Mouse (Mus musculus) heart, adult 18-20 months (tissue): ENCODE measurements around the gene A730071L15Rik. TPM values are rescaled to one million over a fixed set of nuclear protein-coding genes. Genes with fewer than 3 reads are reported as not detected.

ENCODE experiments used
- DNase-seq, 2 experiments: peaks; one replicate each; pipeline ENCODE4 v3.0.0; 2021 to 2022; ENCODE audit warnings: mixed read lengths in 1 of 2
- total RNA-seq, 2 experiments: library from RNA; stranded (reverse); gene quantifications; 2 replicates each; pipeline ENCODE4 v1.2.3; 2021

A730071L15Rik gene
- total RNA-seq, 2 experiments from 2014 or later: not detected

DNA sequence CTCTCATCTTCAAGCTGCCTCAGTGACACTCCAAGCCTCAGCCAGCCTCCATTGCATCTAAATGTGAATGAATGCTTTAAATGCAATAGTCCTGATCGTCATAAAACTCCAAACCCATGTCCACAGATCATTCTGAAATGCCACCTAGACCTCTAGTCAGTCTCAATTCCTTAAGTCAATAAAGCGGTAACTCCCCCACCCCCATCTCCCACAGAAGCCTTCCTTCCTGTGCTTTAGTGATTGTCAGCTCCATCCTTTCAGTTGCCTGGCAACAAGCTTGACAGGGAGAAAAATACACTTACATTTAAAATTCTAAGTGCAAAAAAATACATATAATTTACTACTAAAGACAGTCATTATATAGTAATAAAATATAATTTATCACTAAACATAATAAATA is 16.6 kb upstream of the A730071L15Rik start:
- no peak for DNase-seq

DNA sequence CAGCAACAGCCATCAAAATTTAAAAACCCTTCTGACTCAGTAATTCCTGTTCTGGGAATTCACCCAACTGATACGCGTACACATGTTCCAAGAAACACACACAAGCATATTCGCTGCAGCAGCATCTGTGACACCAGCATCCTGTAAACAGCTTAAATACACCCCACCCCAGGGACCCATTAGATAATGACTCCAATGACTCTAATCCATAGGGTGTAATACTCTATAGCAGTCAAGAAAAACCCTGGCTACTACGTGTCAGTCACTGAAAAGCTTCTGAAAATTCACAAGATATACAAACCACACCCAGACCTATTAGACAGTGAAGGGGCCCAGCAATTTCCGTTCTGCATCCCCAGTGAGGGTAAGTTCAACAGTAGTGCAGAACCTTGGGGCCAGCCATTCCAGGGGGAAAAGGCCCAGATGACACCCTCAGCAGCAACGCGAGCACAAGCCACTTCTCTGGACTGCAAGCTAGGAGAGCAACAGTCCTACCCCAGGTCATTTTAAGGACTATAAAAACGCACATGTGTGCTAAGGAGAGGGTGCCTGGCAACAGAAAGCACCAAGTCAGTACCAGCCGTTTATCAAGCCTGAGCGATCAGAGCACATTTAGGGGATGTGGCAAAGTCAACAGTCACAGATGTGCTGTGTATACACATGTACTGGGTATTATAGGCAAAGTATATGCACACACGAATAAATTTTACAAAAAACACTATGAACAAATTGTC is 15.5 kb upstream of the A730071L15Rik start:
- DNase-seq: peak in 1 of 2 experiments; percentile 39

DNA sequence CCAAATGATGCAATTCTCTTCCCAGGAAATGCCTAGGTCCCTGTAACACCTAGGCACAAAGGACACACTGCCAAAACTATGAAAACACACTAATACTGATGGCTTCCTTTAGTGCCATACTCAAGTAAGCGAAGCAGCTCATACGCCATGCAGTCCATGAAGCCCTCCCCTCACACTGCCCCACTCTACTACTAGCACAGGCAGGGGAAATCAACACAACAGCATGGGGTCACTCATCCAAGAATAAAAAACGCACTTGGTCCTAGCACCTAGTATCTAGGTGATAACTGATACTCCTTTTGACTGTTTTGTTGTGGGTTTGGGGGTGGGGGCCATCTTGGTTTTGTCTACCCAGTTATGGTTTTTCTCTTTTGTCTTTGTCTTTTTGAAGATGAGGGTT is 12.4 kb upstream of the A730071L15Rik start:
- DNase-seq: no peak

DNA sequence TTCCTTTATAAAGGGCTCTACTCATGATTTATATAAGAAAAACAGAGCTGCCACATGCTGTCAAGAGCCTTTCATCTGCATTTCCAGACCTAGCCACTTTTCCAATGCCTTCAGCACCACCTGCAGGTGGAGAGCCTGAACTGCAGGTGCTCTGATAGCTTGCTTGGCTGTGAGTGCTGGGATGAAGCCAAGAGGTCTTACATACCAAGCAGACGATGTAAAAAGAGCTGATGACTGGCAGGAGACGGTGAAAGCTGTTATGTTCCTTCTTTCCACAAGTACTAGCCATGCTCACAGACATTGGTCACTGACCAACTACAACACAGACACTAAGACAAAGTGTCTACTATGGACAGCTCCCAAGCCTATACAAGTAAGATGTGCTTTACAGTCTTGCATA is 12.0 kb upstream of the A730071L15Rik start:
- peak; percentile 90 to 95 for DNase-seq

DNA sequence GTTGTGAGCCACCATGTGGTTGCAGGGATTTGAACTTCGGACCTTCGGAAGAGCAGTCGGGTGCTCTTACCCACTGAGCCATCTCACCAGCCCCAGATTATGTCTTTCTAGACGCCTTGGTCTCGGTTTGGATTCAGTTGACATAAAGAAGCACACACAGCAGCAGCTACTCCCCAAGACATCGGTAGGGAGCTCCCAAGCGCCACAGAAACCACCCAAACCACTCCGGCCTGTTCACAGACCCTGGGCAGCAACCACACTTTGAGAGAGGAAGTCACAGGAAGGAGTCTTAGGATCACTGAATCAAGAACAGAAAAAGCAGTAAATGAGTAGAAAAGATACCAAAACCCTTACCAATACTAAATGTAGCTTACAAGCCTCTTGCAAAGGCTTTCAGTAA is 3.0 kb upstream of the A730071L15Rik start:
- no peak for DNase-seq

DNA sequence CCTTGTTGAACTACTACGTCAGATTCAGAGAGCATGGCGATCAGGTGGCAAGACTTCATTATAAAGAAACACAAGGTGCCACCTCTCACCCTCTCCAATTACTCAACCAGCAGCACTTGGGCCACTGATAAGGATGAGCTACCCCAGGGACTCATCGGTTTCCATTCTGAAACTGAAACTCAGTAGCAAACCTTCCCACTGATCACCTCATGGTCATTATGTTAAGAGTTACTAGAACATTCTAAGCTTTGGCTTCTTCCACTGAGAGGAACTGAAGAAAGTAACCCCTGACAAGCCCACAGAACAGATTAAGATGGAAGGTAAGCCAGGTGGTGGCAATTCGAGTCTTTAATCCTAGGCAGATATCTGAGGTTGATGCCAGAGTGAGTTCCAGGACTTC is 1.4 kb upstream of the A730071L15Rik start:
- DNase-seq: no peak

DNA sequence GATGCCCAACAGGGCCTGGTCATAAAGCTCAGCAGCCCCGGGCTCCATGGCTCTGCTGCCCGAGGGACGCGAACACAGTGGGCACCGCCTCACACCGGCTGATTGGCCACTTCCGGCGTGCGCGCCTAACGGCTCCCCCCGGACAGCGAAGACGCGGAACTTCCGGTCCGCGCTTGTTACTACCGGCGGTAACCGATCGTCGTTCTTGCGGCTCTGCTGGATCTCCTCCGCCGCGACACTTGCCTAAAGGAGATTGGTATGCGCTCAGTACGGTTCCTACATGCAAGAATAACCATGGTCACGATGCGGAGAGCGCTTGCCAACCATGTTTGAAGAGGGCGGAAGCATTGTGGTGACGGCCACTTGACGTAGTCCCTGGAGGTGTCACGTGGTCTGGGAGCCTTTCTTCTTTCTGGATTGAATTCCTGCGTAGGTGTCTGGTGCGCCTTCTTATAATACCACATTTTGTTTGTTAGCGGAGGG is 299 bp downstream of the A730071L15Rik start, which contains the start of gene Nudcd3:
Gene Nudcd3 (minus strand): TSS at position 329 of the 483 bp plus-strand sequence.
- DNase-seq: peak; percentile 91 to 95

DNA sequence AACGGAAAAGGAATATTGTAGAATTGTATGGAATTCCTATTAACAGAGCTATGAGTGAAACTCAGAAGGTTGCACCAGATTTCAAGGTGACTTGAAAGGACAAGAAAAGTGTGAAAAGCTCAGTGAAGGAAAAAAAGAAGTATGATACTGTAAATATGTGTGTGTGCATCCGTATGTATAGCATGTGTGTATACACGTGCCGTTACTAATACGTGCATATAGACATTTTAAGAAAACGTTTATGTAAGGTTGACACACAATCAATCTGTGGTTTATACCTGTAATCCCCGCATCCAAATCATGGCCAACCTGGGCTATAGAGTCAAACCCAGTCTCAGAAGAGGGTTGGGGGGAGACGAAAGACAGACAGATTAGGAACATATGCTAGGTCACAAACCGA is 741 bp downstream of the A730071L15Rik start:
- DNase-seq: no peak

DNA sequence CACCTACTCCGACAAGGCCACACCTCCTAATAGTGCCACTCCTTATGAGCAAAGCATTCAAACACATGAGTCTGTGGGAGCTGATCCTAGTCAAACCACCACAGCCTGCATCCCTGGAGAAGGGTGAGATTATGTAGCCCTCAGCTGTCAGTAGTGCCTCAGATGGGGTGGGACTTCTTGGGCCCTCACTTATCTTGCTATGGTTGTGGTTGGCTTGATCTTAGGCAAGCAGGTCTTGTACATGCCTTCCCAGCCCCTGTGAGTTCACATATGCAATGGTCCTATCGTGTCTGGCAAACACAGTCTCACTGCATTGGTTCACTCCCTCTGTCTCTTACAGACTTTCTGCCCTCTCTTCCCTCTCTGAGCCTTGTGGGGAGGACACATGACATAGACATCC is 7.3 kb downstream of the A730071L15Rik start:
- no peak for DNase-seq

DNA sequence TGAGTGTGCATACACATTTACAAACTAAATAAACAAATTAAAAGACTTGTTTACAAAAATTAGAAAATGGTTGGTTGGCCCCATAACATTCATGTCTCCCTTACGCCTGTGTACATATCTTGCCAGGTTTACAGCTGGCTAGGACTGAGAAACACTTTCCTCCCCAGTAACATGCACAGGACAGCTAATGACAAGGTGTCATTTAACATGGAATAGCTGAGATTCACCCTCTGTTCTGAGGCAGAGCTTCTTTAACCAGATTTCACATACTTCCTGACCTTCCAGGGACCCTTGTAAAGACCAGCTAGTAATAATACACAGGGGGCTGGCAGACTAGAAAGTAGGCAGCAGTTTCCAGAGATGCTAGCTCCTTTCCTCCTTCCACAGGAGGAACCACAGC is 8.3 kb downstream of the A730071L15Rik start:
- DNase-seq: no peak

DNA sequence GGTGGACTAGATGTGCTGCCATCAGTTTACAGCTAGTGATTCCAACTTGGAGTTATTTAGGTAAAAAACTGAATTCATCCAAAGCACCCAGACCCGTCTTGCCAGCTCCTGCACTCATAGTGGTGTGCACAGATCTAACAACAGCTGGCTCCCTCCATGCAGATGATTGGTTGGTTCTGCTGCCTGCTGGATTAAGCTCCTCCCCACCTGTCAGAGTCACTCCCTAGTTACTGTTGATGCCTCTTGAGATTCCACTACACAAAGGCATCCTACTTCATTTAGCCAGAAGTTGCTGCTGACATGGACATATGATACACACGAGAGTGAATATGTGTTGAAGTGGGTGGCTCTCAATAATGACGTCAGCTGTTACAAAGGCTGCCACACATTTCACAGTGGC is 17.0 kb downstream of the A730071L15Rik start:
- DNase-seq: no peak

DNA sequence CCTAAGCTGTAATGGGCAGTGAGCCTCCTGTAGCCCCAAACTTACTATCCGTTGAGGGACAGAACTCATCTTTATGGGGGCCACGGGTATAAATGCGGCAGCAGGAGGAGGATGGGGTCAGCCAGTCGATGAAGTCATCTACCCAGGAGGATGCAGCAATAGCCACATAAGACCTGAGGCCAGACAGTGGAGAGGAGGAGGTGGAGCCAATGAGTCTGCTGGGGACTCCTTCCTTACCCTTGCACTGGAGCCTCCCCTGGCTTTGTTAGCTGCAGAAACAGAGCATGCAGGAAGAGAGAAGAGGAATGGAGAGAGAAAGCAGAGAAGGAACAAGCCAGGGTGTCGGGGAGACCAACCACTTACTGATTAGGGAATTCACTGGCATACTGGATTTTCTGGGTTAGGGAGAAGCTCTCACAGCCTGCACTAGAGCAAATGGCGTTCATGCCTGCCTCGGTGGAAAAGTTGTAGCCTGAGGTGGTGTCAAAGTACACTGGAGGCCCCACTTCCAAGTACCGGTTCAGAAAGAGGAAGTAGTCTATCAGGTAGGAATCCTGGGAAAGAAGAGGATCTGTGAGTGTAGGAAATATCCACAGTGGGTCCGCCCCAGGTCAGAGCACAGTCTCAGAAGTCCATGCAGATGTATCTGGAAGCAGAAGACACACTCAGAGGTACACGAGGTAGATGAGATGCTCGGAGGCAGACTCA is 18.5 kb downstream of the A730071L15Rik start:
- DNase-seq: no peak

DNA sequence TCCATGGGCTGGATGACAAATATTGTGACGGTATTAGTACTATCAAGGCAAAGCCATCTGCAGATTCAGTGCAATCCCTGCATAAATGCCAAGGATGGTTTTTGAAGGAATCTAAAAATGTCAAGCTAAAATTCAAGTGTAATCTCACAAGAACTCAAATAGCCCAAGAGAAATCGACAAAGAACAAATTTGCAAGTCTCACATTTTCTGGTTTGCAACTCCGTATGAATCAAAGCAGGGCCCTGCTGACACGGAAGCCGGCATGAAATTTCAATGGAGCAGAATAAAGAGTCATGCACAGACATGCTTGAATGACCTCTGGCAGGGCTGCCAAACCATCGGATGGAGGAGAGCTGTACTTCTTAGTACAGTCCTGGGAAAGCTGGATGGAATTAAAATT is 20.1 kb downstream of the A730071L15Rik start:
- no peak for DNase-seq

DNA sequence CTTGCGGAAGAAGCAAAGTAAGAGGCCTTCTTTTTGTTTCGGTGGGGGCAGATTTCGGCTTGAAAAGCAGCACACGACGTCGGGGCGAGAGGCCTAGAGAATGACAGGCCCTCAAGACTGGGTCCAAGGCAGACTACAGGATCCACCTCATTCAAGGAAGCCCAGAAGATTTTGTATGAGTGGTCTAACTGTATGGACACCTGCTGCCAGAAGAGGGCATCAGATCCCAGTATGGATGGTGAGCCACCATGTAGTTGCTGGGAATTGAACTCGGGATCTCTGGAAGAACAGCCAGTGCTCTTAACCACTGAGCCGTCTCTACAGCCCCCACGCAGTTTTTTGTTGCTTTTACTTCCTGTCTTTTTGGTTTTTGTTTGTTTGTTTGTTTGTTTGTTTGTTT is 22.4 kb downstream of the A730071L15Rik start:
- DNase-seq: no peak

DNA sequence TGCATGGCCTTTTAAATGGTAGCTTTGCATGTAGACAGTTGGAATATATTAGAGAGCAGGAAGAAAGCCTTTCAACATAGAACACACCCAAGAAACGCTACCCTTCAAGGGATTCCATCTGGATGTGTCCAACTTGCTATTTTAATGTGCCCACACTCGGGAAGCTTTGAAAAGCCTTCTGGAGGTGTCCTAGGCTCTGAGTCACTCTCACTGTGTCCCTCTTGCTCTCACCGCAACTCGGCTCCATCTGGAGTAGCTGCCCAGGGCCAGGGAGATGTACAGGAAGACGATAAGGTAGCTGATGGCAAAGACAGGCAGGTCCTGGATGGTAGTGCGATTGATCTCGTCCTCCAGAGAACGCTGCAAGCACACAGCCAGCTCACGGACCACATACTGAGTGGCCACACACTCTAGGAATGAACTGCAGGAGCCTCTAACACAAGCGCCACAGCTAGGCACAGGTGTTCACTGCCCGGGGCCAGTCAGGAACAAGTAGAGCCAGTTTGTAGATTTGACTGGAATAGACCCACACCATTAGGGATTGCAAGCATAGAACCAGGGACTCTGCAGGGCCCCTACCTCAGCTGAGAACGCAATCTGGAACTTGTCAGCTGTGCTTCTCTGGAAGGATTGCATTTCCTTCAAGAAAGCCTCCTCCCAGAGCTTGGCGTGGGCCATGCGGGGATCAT is 24.9 kb downstream of the A730071L15Rik start:
- no peak for DNase-seq

DNA sequence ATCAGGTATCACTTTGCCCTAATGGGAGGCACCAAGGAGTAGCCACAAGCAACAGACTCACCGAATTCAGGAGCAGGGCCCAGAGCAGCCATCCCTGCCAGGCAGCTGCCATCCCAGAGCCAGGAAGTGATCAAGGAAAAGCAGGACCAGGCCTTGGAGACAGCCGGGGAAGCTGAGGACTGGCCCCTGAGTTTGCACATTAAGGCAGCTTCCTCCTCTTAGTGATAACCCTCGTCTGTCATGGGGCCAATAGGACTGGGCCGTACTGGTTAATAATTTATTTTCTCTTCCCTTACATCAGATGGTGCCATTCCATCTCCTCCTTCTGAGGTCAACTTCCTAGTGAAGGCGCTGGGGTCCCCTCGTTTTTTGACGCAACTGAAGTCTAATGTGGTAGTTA is 30.2 kb downstream of the A730071L15Rik start, which contains the start of gene Npc1l1:
Gene Npc1l1 (minus strand): TSS at position 132 of the 400 bp plus-strand sequence.
- no peak for DNase-seq

DNA sequence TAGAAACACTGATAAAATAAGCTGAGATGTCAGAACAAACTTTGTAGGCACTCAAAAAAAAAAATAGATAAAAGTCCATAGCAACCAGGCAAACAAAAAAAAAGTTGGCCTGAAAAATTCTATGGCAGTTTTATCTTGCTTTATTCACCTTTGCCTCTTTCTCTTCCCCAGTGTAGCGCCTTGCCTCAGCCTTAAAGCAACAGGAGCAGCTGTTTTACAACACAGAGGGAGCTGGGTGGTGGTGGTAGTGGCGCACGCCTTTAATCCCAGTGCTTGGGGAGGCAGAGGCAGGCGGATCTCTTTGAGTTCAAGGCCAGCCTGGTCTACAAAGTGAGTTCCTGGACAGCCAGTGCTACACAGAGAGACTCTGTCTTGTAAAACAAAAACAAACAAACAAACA is 33.2 kb downstream of the A730071L15Rik start:
- DNase-seq: no peak

DNA sequence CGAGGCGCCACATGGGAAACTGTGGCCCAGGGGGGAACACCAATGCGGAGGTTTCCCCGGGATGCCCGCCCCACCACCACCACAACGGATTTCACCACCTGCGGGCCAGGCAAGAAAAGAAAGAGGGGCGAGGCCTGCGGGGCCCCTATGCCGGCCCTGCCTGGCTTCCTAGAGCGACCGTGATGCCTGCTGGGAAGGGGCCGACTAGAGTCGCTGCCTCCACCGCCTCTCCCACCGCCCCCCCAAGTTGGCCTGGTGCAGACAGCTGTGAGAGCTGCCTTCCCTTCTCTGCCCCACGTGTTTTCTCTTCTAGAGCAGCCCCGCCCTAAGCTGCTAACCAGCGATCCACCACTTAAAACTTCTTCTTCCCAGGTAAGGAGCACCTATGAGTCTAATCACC is 44.9 kb downstream of the A730071L15Rik start:
- DNase-seq: no peak
